Mouse (Mus musculus) gastrocnemius, adult 18-20 months (tissue): ENCODE data around the gene Slco3a1. TPM values are rescaled to one million over a fixed set of nuclear protein-coding genes. Genes with fewer than 3 reads are reported as not detected.

Source experiments
- DNase-seq: peaks from one replicate; pipeline ENCODE4 v3.0.0; 2021; ENCODE audit warnings: low spot score
- microRNA-seq: library from miRNA; unstranded; fragments of <30 nt; microRNA quantifications from one replicate; pipeline ENCODE4 v1.2.0, GENCODE M21; 2021
- total RNA-seq, 2 experiments: library from RNA; stranded (reverse); gene quantifications; 2 replicates each; pipeline ENCODE4 v1.2.3; 2021

Gene Slco3a1
- total RNA-seq, 2 experiments from 2014 or later: 60.0 to 77.8 TPM

DNA sequence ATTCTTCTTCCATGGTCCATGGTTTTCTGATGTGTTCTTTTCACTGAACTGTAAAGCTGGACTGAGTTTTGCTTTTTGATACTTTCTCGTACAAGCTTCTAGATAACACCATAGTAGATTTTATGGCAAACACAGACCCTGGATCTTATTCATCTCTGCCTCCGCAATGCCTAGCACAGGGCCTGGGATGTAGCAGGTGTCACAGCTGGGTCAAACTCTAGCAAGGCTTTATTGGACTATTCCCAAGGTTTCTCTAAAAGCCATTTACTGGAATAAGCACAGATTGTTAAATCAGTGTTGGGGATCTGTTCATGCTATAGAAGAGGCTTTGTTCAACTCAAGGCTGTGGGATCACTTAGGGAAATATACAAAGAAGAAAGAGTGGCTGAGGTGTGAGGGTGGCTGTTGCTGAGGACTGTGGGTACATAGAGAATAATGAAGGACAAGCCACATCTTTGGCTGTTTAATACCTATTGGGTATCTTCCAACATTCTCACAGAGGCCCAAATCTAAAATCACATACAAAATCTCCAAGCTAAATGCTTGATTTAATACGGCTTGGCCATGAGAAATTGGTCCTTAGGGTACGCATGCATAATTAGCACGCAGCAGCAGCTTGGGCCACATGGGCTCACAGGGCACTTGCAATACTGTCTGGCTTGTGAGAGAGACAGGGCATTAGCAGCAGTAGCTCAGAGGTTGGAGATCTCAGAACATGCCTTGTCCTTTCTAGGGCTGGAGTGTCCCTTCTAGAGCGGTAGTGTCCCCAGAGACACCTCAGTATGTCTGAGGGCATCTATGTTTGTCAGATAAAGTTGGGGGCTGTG is 241.1 kb downstream of the Slco3a1 start:
- no peak for DNase-seq

DNA sequence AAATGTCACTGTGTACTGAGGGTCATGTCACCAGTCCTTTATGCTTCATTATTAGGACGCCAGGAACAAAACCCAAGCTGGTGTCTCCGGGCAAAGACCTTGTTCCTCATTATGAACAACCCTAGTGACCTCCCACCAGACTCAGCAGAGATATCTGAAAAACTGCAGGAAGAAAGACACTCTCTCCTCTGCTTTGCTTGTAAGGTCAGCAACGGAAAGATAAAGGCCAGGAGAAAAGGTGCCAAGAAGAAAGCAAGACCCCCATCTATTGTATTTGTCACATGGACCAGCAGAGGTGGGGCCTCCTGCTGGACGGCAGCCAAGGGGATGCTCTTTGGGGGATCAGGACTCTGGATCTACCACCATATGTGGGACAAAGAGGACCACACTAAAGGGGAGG is 243.0 kb downstream of the Slco3a1 start:
- DNase-seq: no peak

GRCm38 (mm10) chr7:74303611-74304300 is 250.8 kb downstream of the Slco3a1 start:
- no peak for DNase-seq

DNA sequence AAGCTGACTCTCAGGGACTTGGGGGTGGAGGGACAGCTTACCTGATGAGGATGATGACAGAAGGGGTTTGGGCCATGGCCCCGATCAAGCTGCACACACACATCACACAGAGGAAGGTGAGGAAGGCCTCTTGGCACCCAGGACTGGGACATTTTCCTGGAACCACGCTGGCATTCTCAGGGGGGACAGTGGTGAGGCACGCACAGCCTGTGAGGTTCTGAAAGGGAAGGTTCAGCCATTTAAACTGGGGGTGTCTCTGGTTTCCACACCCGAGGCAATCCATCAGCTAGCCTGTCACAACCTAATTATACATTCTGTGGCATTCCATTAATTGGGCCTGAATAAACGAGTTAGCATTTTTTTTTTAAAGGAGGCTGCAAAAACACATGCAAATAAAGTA is 251.5 kb downstream of the Slco3a1 start:
- DNase-seq: no peak

- DNase-seq: no peak
These were observed 268.0 kb downstream of the Slco3a1 start for GRCm38 (mm10) chr7:74286531-74286930.

- DNase-seq: no peak
These were observed 274.2 kb downstream of the Slco3a1 start for GRCm38 (mm10) chr7:74280371-74280770.

GRCm38 (mm10) chr7:74279356-74279755 is 275.2 kb downstream of the Slco3a1 start:
- DNase-seq: no peak

GRCm38 (mm10) chr7:74270089-74270394 is 284.5 kb downstream of the Slco3a1 start:
- no peak for DNase-seq

DNA sequence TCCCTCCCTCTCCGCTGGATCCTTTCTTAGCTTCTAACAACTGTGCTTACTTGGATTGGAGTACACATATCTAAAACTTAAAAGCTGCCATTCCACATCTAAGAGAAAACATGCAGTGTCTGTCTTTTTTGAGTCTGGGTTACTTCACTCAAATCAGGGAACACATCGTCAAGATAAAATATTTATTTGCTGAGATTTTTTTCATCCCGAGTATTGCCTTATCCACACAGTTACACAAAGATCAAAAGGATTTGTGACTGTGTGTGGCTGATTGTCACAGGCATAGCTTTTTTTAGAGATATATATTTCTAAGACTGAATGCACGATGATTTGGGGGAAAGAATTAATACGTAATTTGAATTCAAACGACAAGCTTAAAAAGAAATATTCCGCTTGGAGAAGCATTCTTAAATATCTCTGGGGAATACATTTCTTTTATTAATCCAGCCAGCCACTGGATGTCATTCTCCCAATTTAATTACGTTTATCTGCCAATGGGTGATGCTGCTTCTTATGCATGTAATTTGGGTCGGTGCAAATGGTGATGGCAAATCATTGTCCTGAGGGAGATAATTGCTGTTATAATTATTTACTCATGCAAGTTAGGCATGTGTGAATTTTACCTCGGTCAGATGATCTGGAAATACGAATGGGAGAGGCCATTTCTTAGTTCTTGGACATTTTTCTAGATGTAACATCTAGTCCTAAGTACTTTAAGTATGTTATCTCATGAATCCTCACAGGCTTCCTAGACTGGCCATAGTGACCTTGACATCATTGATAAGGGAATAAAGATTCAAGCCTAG is 285.1 kb downstream of the Slco3a1 start:
- no peak for DNase-seq

- no peak for DNase-seq
These were observed 287.9 kb downstream of the Slco3a1 start for GRCm38 (mm10) chr7:74266511-74267168.

GRCm38 (mm10) chr7:74256291-74256690 is 298.3 kb downstream of the Slco3a1 start:
- DNase-seq: no peak

DNA sequence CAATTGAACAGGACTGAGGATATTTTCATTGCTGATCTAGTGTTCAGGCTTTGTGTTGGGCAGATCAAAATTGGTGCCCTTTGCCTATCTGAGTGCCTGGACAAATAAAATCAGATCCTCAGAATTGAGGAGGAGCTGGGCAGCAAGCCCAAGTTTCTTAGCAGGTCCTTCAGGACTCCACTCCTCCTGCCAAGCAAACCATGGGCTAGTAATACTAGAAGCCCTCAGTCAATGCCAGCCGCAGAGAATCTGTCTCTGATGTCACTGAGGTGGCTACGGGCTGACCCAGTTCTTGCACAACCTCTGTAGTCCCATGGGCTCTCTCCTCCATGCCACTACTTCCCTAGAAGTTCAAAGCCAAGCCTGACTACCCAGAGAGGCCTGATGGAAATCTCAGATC is 302.5 kb downstream of the Slco3a1 start:
- peak; percentile 80 for DNase-seq

DNA sequence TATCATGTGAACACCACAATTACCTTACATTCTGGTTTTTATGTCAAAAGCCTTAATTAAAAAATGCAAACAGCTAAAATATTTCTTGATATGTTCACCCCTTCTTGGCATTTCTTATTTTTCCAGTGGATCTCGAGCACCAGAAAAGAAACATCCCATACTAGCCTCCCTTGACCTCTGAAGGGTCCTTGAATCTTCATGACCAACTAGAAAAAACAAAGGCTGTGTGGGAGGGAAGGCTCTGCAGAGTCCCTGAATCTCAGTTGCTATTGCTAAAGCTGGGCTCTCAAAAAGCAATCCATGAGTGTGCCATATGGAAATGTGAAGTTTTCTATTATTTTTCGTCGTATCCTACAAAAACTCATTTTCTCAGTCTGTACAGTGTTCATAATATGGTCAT is 313.3 kb downstream of the Slco3a1 start:
- DNase-seq: no peak

GRCm38 (mm10) chr7:74240459-74241172 is 314.0 kb downstream of the Slco3a1 start:
- no peak for DNase-seq

Small RNA genes lying within 50 kb of the gene (microRNA-seq; reads per million reads assigned to microRNA genes)
- not detected for gene Gm27459
